Mouse (Mus musculus) testis, adult 2 months (tissue): ENCODE results near the gene Eif2b2. TPM values are rescaled to one million over a fixed set of nuclear protein-coding genes. Genes with fewer than 3 reads are reported as not detected.
A peak's percentile ranks its signal among the peaks of the same experiment; 100 is the strongest.

Experiments
- H3K27ac ChIP-seq: fragments of 200-500 bp; 2 replicates; pipeline ENCODE4 v1.5.1; 2012; ENCODE audit warnings: low read depth, low read length; ENCODE audit not compliant: control insufficient read depth, insufficient read depth
- H3K27me3 ChIP-seq: fragments of 200-500 bp; 2 replicates; pipeline ENCODE4 v1.6.1; 2012; ENCODE audit warnings: mild to moderate bottlenecking, low read length, moderate library complexity; ENCODE audit not compliant: control insufficient read depth, insufficient read depth
- H3K36me3 ChIP-seq: fragments of 200-500 bp; 2 replicates; pipeline ENCODE4 v1.6.1; 2012; ENCODE audit warnings: mild to moderate bottlenecking, low read length; ENCODE audit not compliant: control insufficient read depth, insufficient read depth
- H3K4me1 ChIP-seq: fragments of 200-500 bp; 2 replicates; pipeline ENCODE4 v1.6.1; 2012; ENCODE audit warnings: low read length; ENCODE audit not compliant: control insufficient read depth, insufficient read depth
- H3K4me3 ChIP-seq: fragments of 200-500 bp; 2 replicates; pipeline ENCODE4 v1.5.1; 2012; ENCODE audit warnings: low read depth, mild to moderate bottlenecking, low read length, moderate library complexity, mixed read lengths; ENCODE audit not compliant: control insufficient read depth
- CTCF ChIP-seq: fragments of 200-500 bp; IDR thresholded peaks from 2 replicates; pipeline ENCODE4 v1.5.1; 2012; ENCODE audit warnings: low read depth, mild to moderate bottlenecking, inconsistent platforms, low read length, moderate library complexity; ENCODE audit not compliant: control insufficient read depth, insufficient read depth, insufficient replicate concordance
- POLR2A ChIP-seq: fragments of 200-500 bp; IDR thresholded peaks from 2 replicates; pipeline ENCODE4 v1.6.1; 2012; ENCODE audit warnings: low read depth, mild to moderate bottlenecking, inconsistent platforms, low read length, moderate library complexity; ENCODE audit not compliant: control insufficient read depth
- polyA plus RNA-seq: library from polyadenylated mRNA; depleted of rRNA; stranded (reverse); fragments of >200 nt; gene quantifications from 2 replicates; pipeline ENCODE4 v1.2.3, GENCODE M21; 2012

Eif2b2 gene
- polyA plus RNA-seq, 1 experiment = 52.6 TPM

- Histone ChIP-seq H3K27me3 (no peaks in the 10 kb centered on the region), H3K36me3 (no peaks in the 10 kb centered on the region), H3K4me3 (no peak overlapping the region; the same call in 1 of the 2 replicates), H3K4me1 (peaks cover 4% of the 10 kb centered on the region), H3K27ac (no peak overlapping the region)
- no peak for TF ChIP-seq CTCF
- no peak for TF ChIP-seq POLR2A
These were observed 1.5 kb upstream of the Eif2b2 start for GRCm38 (mm10) chr12:85217733-85218310.

- Histone ChIP-seq H3K4me1 (peaks cover 4% of the 10 kb centered on the region), H3K27me3 (no peaks in the 10 kb centered on the region), H3K4me3 (peak overlapping the region; percentile 84), H3K27ac (peak overlapping the region; percentile 58; the same call in 1 of the 2 replicates), H3K36me3 (no peaks in the 10 kb centered on the region)
- TF ChIP-seq CTCF = no peak
- no peak for TF ChIP-seq POLR2A
These were observed 617 bp downstream of the Eif2b2 start for GRCm38 (mm10) chr12:85219905-85220290.

GRCm38 (mm10) chr12:85227227-85227626, 7.9 kb downstream of the Eif2b2 start:
- TF ChIP-seq CTCF (no peak), POLR2A (no peak)
- H3K36me3 ChIP-seq = no peaks in the 10 kb centered on the region
- no peaks in the 10 kb centered on the region for H3K4me1 ChIP-seq
- H3K27me3 ChIP-seq = no peaks in the 10 kb centered on the region
- no peak overlapping the region for H3K27ac ChIP-seq
- H3K4me3 ChIP-seq = no peak overlapping the region

GRCm38 (mm10) chr12:85227876-85228599, 8.8 kb downstream of the Eif2b2 start:
- H3K36me3 ChIP-seq = no peaks in the 10 kb centered on the region; the same call in 1 of the 2 replicates
- no peak for TF ChIP-seq POLR2A
- TF ChIP-seq CTCF = no peak
- H3K4me1 ChIP-seq = no peaks in the 10 kb centered on the region
- H3K27me3 ChIP-seq = no peaks in the 10 kb centered on the region
- H3K27ac ChIP-seq = no peak overlapping the region
- no peak overlapping the region for H3K4me3 ChIP-seq

GRCm38 (mm10) chr12:85233376-85234358, 14.4 kb downstream of the Eif2b2 start:
- TF ChIP-seq CTCF (no peak), POLR2A (no peak)
- Histone ChIP-seq H3K4me3 (no peak overlapping the region), H3K27me3 (no peaks in the 10 kb centered on the region), H3K4me1 (no peaks in the 10 kb centered on the region), H3K36me3 (peaks cover 3% of the 10 kb centered on the region; the same call in 1 of the 2 replicates), H3K27ac (no peak overlapping the region)

- peaks cover 6% of the 10 kb centered on the region; the same call in 1 of the 2 replicates for H3K36me3 ChIP-seq
- H3K27ac ChIP-seq = no peak overlapping the region
- H3K4me3 ChIP-seq = no peak overlapping the region
- TF ChIP-seq POLR2A = no peak
- TF ChIP-seq CTCF = no peak
- H3K27me3 ChIP-seq = no peaks in the 10 kb centered on the region
- no peaks in the 10 kb centered on the region for H3K4me1 ChIP-seq
These were observed 18.3 kb downstream of the Eif2b2 start for GRCm38 (mm10) chr12:85237553-85237952.
